Mouse (Mus musculus) activated CD4-positive, CD25-positive, alpha-beta regulatory T cell, adult 4 months (primary cell): Measurements from ENCODE around the gene Cgn. TPM values are rescaled to one million over a fixed set of nuclear protein-coding genes. Genes with fewer than 3 reads are reported as not detected.
"Not testable (repeated sequence)": the region's sequence is repeated elsewhere in the genome, so short reads cannot be mapped to it uniquely, and the experiment has no call there.

Experiments used
- ATAC-seq: one replicate; pipeline ENCODE4 v1.8.0; 2017
- polyA plus RNA-seq, 2 experiments: library from polyadenylated mRNA; unstranded; fragments of 100-300 nt; shearing (Covaris generic); gene quantifications; one replicate each; pipeline ENCODE4 v1.2.1; 2017

Gene Cgn
- polyA plus RNA-seq, 2 experiments from 2014 or later = not detected

DNA sequence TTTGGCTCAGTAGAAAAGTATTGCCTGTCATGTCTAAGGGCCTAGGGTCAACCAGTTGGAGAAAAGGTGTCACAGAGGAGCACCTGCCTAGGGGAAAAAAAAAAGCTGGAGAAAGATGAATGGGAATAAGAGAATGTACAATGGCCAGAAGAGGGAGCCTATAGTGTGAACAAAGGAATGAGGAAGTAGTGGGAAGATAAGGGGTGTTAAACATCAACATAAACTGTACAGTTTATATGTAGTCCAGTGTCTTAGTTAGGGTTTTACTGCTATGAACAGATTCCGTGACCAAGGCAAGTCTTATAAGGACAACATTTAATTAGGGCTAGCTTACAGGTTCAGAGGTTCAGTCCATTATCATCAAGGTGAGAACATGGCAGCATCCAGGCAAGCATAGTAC lies 2.8 kb upstream of the Cgn start:
- no peak for ATAC-seq

DNA sequence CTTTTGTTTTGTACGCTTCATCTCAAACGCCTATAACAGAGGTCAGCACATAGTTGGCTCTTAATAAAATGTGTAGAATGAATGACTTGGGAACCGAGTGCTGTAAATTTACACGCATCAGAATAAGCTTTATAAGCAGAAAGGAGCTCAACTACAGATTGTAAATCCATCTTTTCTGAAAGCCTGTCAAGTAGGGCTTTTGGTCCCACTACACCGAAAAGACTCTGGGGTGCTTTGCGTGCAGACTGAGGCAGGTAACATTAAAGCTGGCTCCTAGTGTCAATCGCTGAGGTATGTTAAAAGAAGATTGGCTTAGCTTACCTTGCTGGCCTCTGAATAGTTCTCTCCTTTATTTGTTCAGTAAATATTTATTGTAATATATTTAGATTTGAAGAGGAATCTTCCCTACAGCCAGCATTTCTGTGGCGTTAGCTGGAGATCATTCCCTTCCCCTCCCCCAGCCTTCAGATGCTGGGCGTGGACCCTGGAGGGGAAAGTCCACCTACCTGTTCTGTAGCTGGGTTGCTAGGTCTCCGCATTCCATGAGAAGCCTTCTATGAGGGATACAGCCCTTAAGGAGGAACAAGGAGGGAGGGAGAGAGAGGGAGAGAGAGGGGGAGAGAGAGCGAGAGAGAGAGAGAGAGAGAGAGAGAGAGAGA lies 959 bp upstream of the Cgn start:
- ATAC-seq = no peak

DNA sequence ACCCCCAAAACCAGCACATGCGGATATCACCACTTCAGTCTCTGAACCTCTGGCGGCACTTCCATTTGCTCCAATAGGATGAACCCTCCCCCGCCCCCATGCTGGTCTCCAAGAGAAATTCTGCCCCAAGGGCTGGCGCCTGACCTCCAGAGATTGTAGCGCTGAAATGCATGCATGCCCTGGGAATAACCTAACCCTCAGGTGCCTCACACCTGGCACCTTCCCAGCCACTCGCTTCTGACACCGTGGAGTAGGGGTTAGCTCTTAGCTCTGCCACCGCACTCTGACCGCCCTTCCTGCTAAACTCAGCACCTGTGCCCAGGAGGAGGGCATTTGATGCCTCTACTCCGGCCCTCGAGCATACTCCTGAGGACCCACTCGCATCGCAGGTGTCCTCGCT lies 334 bp downstream of the Cgn start:
- ATAC-seq = peak; percentile 35

DNA sequence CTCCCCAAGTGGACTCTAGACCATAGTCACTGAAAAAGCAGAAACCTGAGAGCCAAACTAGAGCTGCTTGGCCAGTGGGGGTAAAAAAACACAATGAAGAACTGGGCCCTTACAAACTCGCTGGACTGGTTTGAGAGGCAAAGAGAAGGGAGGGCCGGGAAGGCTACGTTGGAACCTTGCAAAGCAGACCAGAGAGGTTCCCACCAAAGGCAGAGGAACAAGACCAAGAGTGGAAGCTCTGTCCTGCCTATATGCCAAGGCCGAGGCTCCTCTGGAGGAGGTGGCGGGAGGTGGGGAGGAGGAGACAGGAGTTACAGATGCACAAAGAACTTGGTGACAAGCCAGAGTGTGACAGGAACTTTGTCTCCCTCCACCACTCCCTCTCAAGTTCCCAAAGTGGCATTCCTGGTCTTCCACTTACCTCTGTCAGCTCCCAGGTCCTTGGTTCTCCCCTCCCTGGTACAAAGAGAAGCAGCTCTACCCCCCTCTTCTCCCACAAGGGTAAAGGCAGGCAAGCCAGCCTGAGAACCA lies 2.1 kb downstream of the Cgn start:
- ATAC-seq = no peak

DNA sequence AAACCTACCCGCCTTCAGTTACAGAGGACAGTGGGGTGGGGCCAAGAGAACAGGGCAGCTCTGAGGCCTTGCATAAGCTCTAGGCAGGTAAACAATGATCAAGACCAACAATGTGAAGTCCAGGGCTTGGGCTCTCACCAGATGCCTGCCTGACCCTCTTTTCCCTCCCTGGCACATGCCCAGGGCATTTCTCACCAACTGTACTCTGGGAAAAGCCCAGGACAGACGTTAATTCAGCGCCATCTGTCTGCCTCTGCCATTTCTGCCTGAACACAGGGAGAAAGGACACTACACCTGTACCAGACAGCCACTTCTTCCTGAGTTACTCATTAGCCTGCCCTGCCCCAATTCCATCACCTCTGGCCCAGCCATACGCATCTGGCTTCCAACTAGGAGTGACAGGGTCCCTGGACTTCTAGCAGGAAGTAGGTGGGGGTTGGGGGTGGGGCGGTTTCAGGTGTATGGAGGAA lies 2.8 kb downstream of the Cgn start:
- no peak for ATAC-seq

DNA sequence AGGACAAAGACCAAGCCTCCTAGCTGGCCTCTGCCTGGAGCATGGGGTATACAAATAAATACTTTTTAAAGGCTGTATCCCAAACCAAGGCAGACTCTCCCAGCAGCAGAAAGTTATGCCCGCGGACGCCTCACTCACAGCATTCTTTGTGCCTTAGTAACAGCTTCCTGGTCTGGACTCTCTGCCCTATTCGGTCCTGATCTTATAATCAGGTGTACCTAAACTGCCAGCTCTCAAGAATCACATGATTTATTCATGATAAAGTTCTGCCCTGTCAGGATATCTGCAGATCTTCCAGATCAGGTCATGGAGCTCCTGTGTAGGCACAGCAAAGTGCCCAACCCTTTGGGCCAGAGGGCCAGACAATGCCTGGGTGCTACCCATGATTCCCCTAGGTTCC lies 3.4 kb downstream of the Cgn start:
- no peak for ATAC-seq

DNA sequence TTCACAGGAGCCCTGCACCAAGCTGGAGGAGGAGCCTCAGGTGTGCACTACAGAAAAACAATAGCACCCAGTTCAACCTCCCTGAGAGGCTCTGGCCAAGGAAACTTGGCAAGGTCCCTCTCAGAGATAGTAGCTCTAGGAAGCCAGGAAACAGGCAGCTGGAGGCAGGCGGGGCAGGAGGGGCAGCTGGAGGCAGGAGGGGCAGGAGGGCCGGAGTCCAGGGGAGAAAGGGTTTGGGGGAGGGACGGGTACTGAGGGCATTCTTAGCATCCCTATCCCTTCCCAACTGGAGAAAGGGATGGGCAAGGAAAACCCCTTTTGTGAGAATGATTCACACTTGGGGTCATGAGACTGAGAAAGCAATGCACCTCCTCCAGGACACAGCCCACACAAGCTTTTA lies 4.9 kb downstream of the Cgn start:
- ATAC-seq = no peak

DNA sequence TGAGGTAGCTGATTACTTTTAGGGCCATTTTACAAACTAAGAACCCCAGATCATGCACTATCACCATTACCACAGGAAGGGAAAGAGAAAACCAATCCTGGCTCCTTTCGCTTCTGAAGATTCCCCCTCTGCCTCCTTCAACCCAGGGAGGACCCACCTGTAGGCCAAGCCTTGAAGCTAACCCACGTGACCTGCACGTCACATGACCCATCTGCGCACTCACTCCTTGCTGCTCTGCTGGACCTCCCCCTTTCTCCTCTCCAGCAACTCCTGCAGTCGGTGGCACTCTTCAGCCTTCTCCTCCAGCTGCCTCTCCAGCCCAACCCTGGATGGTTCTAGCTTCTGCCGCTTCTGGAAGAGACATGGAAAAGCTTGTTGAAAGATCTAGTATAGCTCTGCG lies 10.4 kb downstream of the Cgn start:
- ATAC-seq = no peak

DNA sequence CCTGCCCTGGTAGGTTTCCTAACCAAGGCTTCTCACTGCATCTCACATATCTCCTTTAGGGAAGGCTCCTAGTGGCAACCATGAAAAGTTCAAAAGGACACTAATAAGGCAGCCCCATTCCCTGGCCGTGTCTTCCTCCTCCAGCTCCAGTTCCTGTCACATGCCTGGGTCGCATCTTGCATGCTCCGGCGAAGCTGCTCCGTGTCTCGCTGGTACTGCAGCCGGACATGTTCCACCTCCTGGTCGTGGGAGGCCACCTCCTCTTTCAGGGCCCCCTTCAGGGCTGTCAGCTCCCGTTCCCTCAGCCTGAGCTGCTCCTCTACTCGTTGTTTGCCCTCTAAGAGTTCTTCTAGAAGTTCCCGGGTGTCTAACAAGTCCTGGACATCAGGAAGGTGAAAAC lies 12.3 kb downstream of the Cgn start:
- no peak for ATAC-seq

DNA sequence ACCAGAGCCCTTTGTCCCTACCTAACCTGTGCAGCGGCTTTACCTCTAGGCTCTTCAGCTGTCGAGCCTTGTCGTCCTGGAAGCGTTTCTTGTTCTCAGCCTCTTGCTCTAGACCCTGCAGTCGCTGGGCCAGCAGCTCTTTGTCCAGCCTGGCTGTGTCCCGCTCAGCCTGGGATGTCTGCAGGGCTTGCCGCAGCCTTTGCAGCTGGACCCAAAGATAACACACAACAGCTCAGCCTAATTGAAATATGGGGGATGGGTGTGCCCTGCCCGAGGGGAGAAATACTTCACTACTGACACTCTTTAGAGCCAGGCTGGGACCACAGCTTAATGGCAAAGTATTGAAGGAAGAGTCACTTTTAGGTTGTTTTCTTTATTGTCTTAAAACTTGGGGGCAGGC lies 20.8 kb downstream of the Cgn start:
- ATAC-seq = not testable (repeated sequence)

DNA sequence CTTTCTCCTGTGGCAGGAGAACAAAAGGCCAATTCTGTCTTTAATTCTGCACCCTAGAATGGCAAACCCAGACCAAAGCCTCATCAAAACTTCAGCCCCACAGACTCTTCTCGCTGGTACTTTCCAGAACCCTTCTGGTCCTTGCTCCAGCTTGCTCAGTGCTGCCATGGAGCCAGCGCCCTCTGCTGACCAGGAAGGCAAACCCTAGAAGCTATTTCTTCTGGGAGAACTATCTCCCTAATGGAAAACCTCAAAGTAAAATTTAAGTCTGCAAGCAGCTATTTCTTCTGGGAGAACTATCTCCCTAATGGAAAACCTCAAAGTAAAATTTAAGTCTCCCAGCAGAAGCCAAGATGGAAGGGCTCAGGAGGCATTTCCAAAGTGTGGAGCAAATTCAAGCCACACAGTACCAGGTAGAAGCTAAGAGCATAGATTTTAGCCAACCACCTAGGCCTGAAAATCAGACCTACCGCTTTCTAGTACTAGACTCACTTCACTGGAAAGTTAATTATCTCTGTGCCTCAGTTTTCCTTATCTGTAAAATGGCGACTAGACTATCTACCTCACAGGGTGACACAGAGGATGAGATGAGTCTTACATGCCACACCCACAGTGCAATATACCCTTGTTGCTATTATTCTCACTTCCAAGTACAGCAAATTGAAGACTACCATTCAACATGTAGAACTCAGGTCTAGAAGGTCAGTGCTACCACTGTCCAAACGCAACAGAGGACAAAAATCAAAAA lies 21.6 kb downstream of the Cgn start:
- not testable (repeated sequence) for ATAC-seq

DNA sequence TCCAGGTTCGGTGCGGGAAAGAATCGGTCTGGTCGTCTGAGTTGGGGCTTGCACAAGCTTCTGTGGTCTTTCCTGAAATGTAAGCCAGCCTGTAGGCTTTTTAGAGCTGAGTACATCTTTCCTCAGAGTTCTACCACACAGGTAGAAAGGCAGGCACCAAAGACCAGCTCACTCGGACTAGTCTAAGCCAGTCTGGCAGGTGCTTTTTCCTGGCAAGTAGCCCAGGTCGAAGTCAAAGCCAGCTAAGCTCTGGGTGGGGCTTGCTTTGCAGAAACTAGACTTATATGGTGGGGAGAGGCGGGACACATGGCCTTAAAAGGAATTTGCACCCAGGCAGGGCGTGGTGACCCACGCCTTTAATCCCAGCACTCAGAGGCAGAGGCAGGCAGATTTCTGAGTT lies 27.9 kb downstream of the Cgn start:
- ATAC-seq = peak; percentile 46

DNA sequence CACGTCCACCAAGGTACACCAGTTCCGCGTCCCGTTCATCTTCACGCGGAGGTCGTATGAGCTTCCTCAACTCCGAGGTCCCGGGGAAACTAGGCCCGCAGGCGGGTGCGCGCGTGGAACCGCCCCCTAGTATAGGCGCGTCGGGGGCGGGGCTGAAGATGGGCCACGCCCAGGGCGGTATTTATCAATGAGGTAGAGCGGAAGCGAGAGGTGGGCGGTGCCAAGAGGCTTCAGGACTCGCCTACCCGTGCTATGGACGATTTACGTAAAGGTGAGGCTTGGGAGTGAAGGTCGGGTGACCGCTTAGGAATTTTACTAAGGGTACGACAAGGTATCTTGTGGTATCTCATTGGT lies 28.3 kb downstream of the Cgn start:
- ATAC-seq = peak; percentile 98

DNA sequence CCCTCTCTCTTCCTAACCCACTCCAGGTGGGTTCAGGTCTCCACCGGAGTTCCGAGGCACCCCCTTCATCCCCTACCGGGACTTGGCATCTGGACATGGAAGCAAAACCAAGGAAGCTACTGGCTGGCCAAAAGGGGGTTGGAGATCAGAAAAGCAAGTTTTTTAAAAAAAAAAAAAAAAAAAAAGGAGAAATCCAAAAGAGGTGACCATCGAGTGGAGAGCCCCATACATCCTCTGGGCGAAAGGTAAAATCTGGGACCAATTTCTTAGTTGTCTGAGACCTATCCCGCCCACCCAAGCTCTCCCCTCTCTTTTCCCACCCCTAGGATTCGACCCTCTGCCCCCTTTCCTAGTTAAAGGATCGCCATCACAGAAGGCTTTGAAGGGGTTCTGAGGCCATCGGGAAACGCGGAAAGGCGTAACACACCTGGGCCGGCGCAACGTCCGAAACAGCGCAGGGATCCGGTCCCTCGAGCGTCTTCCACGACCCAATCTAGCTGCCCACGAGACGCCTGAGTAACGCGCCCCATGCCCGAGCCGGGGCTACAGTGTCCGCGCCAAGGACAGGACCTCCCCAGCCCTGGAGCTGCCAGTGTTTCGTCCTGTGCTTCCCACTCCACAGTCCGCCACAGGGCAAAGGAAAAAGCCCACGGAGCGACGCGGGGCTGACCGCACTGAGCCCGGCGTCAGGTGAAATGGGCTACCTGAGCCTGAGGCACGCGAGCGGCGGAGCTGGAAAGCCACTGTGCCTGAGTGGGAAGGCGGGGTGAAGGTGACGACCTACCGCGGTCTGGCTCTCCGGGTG lies 28.8 kb downstream of the Cgn start:
- not testable (repeated sequence) for ATAC-seq

DNA sequence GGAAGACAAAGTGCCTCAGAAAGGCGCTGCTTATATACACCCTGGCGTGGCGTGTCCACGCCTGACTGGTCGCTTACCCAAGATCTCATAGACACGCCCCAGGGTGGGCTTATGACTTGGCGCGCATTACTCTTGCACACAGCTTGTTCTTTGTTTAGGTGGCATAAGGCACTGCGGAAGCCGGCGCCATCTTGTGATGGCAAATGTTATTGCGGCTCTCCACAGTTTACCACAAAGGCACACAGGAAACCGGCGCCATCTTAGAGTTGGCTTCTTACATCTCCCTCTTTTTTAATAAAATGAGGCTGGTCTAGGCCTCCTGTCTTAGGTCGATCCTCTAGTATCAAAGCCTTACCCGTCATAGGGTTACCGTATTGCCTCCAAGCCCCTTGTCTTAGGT lies 40.6 kb downstream of the Cgn start:
- ATAC-seq = no peak

DNA sequence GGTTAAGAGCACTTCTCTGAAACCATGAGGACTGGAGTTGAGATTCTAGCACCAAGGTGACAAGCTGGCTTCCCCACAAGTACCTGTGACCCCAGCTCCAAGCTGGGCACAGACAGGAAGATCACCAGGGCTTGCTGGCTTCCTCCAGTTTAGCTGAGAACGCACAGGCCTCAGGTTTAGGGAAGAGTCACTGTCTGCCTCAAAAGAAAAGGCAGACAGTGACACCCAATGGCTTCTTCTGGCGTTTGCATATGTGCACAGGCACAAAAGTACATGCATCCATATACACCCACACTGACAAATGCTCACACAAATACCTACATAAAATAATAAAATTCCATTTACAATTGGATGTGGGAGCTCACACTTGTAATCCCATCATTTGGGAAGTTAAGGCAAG lies 62.7 kb downstream of the Cgn start:
- not testable (repeated sequence) for ATAC-seq

DNA sequence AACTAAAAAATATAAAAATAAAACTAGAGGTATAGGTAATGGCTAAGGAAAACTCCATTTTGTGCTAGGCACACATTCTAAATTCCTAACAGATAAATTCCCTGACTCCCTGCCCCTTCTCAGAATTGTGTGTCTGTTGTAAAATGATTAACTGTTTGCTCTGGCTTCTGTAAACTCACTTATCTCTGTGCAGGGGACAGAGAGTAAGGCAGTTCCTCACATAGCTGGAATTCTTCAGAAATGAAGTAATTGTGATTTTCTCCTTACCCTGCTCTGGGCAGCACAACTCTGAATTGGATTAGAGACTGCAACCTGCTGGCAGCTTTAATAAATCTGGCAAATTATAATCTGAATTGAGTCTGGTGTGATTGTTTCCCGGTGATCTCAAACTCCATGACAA lies 68.0 kb downstream of the Cgn start:
- ATAC-seq = not testable (repeated sequence)

DNA sequence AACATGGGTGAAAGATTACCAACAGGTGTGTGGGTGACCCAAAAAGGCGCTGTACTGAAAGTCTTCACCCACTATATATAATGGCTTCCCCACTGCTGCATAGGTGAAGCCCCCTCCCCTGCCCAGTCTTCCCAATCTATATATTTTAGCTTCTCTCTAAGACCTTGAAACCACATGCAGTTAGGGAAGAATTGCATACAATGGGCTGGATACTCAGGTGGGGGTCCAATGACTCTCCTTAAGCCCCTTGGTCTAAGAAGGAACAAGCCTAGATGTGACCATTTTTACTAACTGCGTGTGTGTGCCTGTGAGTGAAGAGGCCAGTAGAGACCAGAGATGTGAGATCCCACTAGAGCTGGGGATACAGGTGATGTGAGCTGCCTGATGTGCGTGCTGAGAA lies 72.9 kb downstream of the Cgn start:
- not testable (repeated sequence) for ATAC-seq

DNA sequence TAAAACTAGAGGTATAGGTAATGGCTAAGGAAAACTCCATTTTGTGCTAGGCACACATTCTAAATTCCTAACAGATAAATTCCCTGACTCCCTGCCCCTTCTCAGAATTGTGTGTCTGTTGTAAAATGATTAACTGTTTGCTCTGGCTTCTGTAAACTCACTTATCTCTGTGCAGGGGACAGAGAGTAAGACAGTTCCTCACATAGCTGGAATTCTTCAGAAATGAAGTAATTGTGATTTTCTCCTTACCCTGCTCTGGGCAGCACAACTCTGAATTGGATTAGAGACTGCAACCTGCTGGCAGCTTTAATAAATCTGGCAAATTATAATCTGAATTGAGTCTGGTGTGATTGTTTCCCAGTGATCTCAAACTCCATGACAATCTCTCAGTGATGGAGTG lies 75.7 kb downstream of the Cgn start:
- ATAC-seq = not testable (repeated sequence)
